Mouse (Mus musculus) MEL (cell line): ENCODE data around the gene Sorl1. TPM values are rescaled to one million over a fixed set of nuclear protein-coding genes. Genes with fewer than 3 reads are reported as not detected.

ENCODE experiments used
- DNase-seq: peaks from one replicate; pipeline ENCODE4 v3.0.0; 2011; ENCODE audit warnings: low read depth, low spot score
- H3K27ac ChIP-seq: 2 replicates; pipeline ENCODE4 v1.5.1; 2012; ENCODE audit warnings: low read depth, mild to moderate bottlenecking, control low read depth, low read length, moderate library complexity; ENCODE audit not compliant: control insufficient read depth
- H3K27me3 ChIP-seq, 2 experiments: fragments of 150-350 bp in 1 of 2; sonication (generic) in 1 of 2; 2 replicates each; pipeline ENCODE4 v1.6.1; 2012; ENCODE audit warnings: low read length in 2 of 2, mild to moderate bottlenecking in 2 of 2, improper control_type of control experiment in 1 of 2, moderate library complexity in 1 of 2; ENCODE audit not compliant: insufficient read depth in 2 of 2, control insufficient read depth in 1 of 2
- H3K36me3 ChIP-seq, 2 experiments: 2 replicates each; pipeline ENCODE4 v1.6.1; 2012 to 2014; ENCODE audit warnings: low read length in 2 of 2, improper control_type of control experiment in 1 of 2, inconsistent platforms in 1 of 2, mild to moderate bottlenecking in 1 of 2; ENCODE audit not compliant: insufficient read depth in 2 of 2, control insufficient read depth in 1 of 2
- H3K4me1 ChIP-seq, 2 experiments: fragments of 150-350 bp in 1 of 2; sonication (generic) in 1 of 2; 2 replicates each; pipeline ENCODE4 v1.6.1; 2012; ENCODE audit warnings: low read length in 2 of 2, improper control_type of control experiment in 1 of 2, mild to moderate bottlenecking in 1 of 2; ENCODE audit not compliant: insufficient read depth in 2 of 2, control insufficient read depth in 1 of 2
- H3K4me3 ChIP-seq, 2 experiments: fragments of 150-350 bp in 1 of 2; sonication (generic) in 1 of 2; 2 replicates each; pipeline ENCODE4 v1.5.1; 2012; ENCODE audit warnings: low read depth in 2 of 2, low read length in 2 of 2, mild to moderate bottlenecking in 2 of 2, moderate library complexity in 2 of 2, control low read depth in 1 of 2, improper control_type of control experiment in 1 of 2; ENCODE audit not compliant: control insufficient read depth in 1 of 2, insufficient read depth in 1 of 2
- H3K79me2 ChIP-seq: 2 replicates; pipeline ENCODE4 v1.6.1; 2012; ENCODE audit warnings: mild to moderate bottlenecking, low read length, moderate library complexity; ENCODE audit not compliant: control insufficient read depth, poor library complexity, insufficient read depth
- H3K9ac ChIP-seq: 2 replicates; pipeline ENCODE4 v1.6.1; 2012; ENCODE audit warnings: low read depth, mild to moderate bottlenecking, control low read depth, low read length, moderate library complexity; ENCODE audit not compliant: control insufficient read depth, poor library complexity, severe bottlenecking
- H3K9me3 ChIP-seq: fragments of 150-350 bp; sonication (generic); replicated peaks from 2 replicates; pipeline ENCODE4 v1.6.1; 2012; ENCODE audit warnings: mild to moderate bottlenecking, low read length, improper control_type of control experiment, moderate library complexity; ENCODE audit not compliant: insufficient read depth
- CHD1 ChIP-seq: IDR thresholded peaks from 2 replicates; pipeline ENCODE4 v1.6.1; 2012; ENCODE audit warnings: low read depth, mild to moderate bottlenecking, inconsistent platforms, low read length, improper control_type of control experiment
- CHD2 ChIP-seq: IDR thresholded peaks from 2 replicates; pipeline ENCODE4 v1.6.1; 2011; ENCODE audit warnings: low read length, improper control_type of control experiment
- ELF1 ChIP-seq: IDR thresholded peaks from 2 replicates; pipeline ENCODE4 v1.6.1; 2014; ENCODE audit warnings: low read depth, mild to moderate bottlenecking, inconsistent platforms, low read length, improper control_type of control experiment, moderate library complexity
- EP300 ChIP-seq, 2 experiments: IDR thresholded peaks; 2 replicates each; pipeline ENCODE4 v1.6.1; 2011; ENCODE audit warnings: improper control_type of control experiment in 2 of 2, low read length in 2 of 2, low read depth in 1 of 2, mild to moderate bottlenecking in 1 of 2
- ETS1 ChIP-seq: IDR thresholded peaks from 2 replicates; pipeline ENCODE4 v1.6.1; 2012; ENCODE audit warnings: low read depth, mild to moderate bottlenecking, inconsistent platforms, low read length, improper control_type of control experiment, moderate library complexity
- GABPA ChIP-seq: IDR thresholded peaks from 2 replicates; pipeline ENCODE4 v1.6.1; 2012; ENCODE audit warnings: low read depth, mild to moderate bottlenecking, inconsistent platforms, low read length, improper control_type of control experiment, moderate library complexity
- HCFC1 ChIP-seq: IDR thresholded peaks from 2 replicates; pipeline ENCODE4 v1.6.1; 2012; ENCODE audit warnings: low read depth, mild to moderate bottlenecking, inconsistent platforms, low read length, improper control_type of control experiment, moderate library complexity
- JUND ChIP-seq: IDR thresholded peaks from 2 replicates; pipeline ENCODE4 v1.6.1; 2011; ENCODE audit warnings: low read depth, mild to moderate bottlenecking, improper control_type of control experiment, low read length
- KAT2A ChIP-seq: conservative IDR thresholded peaks from 2 replicates; pipeline ENCODE4 v1.6.1; 2012; ENCODE audit warnings: low read depth, low read length, improper control_type of control experiment, inconsistent platforms
- MAFK ChIP-seq: IDR thresholded peaks from 2 replicates; pipeline ENCODE4 v1.6.1; 2011; ENCODE audit warnings: low read depth, mild to moderate bottlenecking, low read length, improper control_type of control experiment, borderline replicate concordance
- MAX ChIP-seq: IDR thresholded peaks from 2 replicates; pipeline ENCODE4 v1.6.1; 2011; ENCODE audit warnings: low read length, improper control_type of control experiment
- MAZ ChIP-seq: IDR thresholded peaks from 2 replicates; pipeline ENCODE4 v1.6.1; 2012; ENCODE audit warnings: low read depth, mild to moderate bottlenecking, inconsistent platforms, low read length, improper control_type of control experiment
- MXI1 ChIP-seq: IDR thresholded peaks from 2 replicates; pipeline ENCODE4 v1.6.1; 2011; ENCODE audit warnings: mild to moderate bottlenecking, low read depth, low read length, improper control_type of control experiment
- MYB ChIP-seq: IDR thresholded peaks from 2 replicates; pipeline ENCODE4 v1.6.1; 2011; ENCODE audit warnings: mild to moderate bottlenecking, low read depth, low read length, improper control_type of control experiment
- NELFE ChIP-seq: IDR thresholded peaks from 2 replicates; pipeline ENCODE4 v1.6.1; 2011; ENCODE audit warnings: low read depth, low read length, improper control_type of control experiment
- POLR2A ChIP-seq, 2 experiments: IDR thresholded peaks; 2 replicates each; pipeline ENCODE4 v1.6.1; 2011 to 2012; ENCODE audit warnings: low read length in 2 of 2, mild to moderate bottlenecking in 2 of 2, control low read depth in 1 of 2, improper control_type of control experiment in 1 of 2, low read depth in 1 of 2, moderate library complexity in 1 of 2; ENCODE audit not compliant: control insufficient read depth in 1 of 2, insufficient read depth in 1 of 2, poor library complexity in 1 of 2
- POLR2AphosphoS5 ChIP-seq: IDR thresholded peaks from 2 replicates; pipeline ENCODE4 v1.6.1; 2012; ENCODE audit warnings: low read depth, borderline replicate concordance, mild to moderate bottlenecking, inconsistent platforms, low read length, moderate library complexity, mixed read lengths
- RAD21 ChIP-seq: IDR thresholded peaks from 2 replicates; pipeline ENCODE4 v1.6.1; 2011; ENCODE audit warnings: mild to moderate bottlenecking, low read depth, low read length, improper control_type of control experiment
- SIN3A ChIP-seq: IDR thresholded peaks from 2 replicates; pipeline ENCODE4 v1.6.1; 2012; ENCODE audit warnings: low read length, improper control_type of control experiment, inconsistent platforms
- SMC3 ChIP-seq: IDR thresholded peaks from 2 replicates; pipeline ENCODE4 v1.6.1; 2011; ENCODE audit warnings: low read depth, low read length, improper control_type of control experiment
- TAL1 ChIP-seq: IDR thresholded peaks from 2 replicates; pipeline ENCODE4 v1.6.1; 2012; ENCODE audit warnings: mild to moderate bottlenecking, inconsistent platforms, low read length, moderate library complexity, mixed read lengths
- TBP ChIP-seq: IDR thresholded peaks from 2 replicates; pipeline ENCODE4 v1.8.0; 2011; ENCODE audit warnings: low read depth, low read length, improper control_type of control experiment
- TCF12 ChIP-seq: IDR thresholded peaks from 2 replicates; pipeline ENCODE4 v1.6.1; 2014; ENCODE audit warnings: low read depth, mild to moderate bottlenecking, inconsistent platforms, low read length, improper control_type of control experiment, moderate library complexity
- USF1 ChIP-seq: IDR thresholded peaks from 2 replicates; pipeline ENCODE4 v1.6.1; 2014; ENCODE audit warnings: low read depth, mild to moderate bottlenecking, inconsistent platforms, low read length, improper control_type of control experiment, moderate library complexity
- USF2 ChIP-seq, 2 experiments: IDR thresholded peaks; 2 replicates each; pipeline ENCODE4 v1.6.1; 2011 to 2012; ENCODE audit warnings: improper control_type of control experiment in 2 of 2, low read length in 2 of 2, borderline replicate concordance in 1 of 2, inconsistent platforms in 1 of 2, low read depth in 1 of 2, mild to moderate bottlenecking in 1 of 2; ENCODE audit not compliant: insufficient read depth in 1 of 2
- ZC3H11A ChIP-seq: IDR thresholded peaks from 2 replicates; pipeline ENCODE4 v1.6.1; 2012; ENCODE audit warnings: low read depth, mild to moderate bottlenecking, inconsistent platforms, low read length, improper control_type of control experiment
- ZNF384 ChIP-seq: IDR thresholded peaks from 2 replicates; pipeline ENCODE4 v1.6.1; 2012; ENCODE audit warnings: low read depth, mild to moderate bottlenecking, inconsistent platforms, low read length, improper control_type of control experiment
- polyA plus RNA-seq, 2 experiments: library from polyadenylated mRNA; stranded (reverse) in 1 of 2; unstranded in 1 of 2; fragments of >175 nt in 1 of 2; fragments of >200 nt in 1 of 2; gene quantifications; 2 replicates each; pipeline versions ENCODE4 v1.2.1 to v1.2.4; 2012; ENCODE audit warnings: low replicate concordance in 2 of 2, low read depth in 1 of 2; ENCODE audit not compliant: insufficient read length in 2 of 2, insufficient read depth in 1 of 2, missing spikeins in 1 of 2
- total RNA-seq: library from RNA; depleted of rRNA; stranded (reverse); fragments of 300-350 nt; gene quantifications from 2 replicates; pipeline ENCODE4 v1.2.3, GENCODE M21; 2012

The Sorl1 gene
- total and polyA plus RNA-seq, 3 experiments: not detected

- no peaks in the 10 kb centered on the region for H3K9me3 ChIP-seq
- no peaks in the 10 kb centered on the region for H3K79me2 ChIP-seq
- no peaks in the 10 kb centered on the region for H3K4me1 ChIP-seq
- H3K4me3 ChIP-seq: no peak overlapping the region
- no peak overlapping the region for H3K27ac ChIP-seq
- DNase-seq: no peak
- H3K36me3 ChIP-seq: no peaks in the 10 kb centered on the region
- H3K9ac ChIP-seq: no peak overlapping the region
- H3K27me3 ChIP-seq: no peaks in the 10 kb centered on the region
- TF ChIP-seq NELFE (no peak), TCF12 (no peak), MAFK (no peak), JUND (no peak), USF1 (no peak), TBP (no peak), MXI1 (no peak), POLR2A (IDR thresholded peaks at IDR 0.05; ENCODE audit: control insufficient read depth in 1 of 2, insufficient read depth in 1 of 2, low read depth in 1 of 2, low read length in 2 of 2, poor library complexity in 1 of 2) (no peak), EP300 (IDR thresholded peaks at IDR 0.05; ENCODE audit: low read depth in 1 of 2, low read length in 2 of 2) (no peak), POLR2AphosphoS5 (no peak), HCFC1 (no peak), CHD1 (no peak), ETS1 (no peak), MAZ (no peak), SMC3 (no peak), KAT2A (no peak), CHD2 (no peak), ZC3H11A (no peak), MYB (no peak), TAL1 (no peak)
Observed at GRCm38 (mm10) chr9:41952650-41953204, 171.4 kb downstream of the Sorl1 start.

GRCm38 (mm10) chr9:41951472-41952129, 172.5 kb downstream of the Sorl1 start:
- no peak for DNase-seq
- H3K4me3 ChIP-seq: no peak overlapping the region

More at GRCm38 (mm10) chr9:41951472-41952129, 172.5 kb downstream of the Sorl1 start:
- Histone ChIP-seq H3K36me3 (no peaks in the 10 kb centered on the region), H3K27ac (no peak overlapping the region), H3K9me3 (no peaks in the 10 kb centered on the region), H3K79me2 (no peaks in the 10 kb centered on the region), H3K27me3 (no peaks in the 10 kb centered on the region), H3K4me1 (no peaks in the 10 kb centered on the region), H3K9ac (no peak overlapping the region)
- TF ChIP-seq MYB (no peak), RAD21 (no peak), USF2 (IDR thresholded peaks at IDR 0.05; ENCODE audit: borderline replicate concordance in 1 of 2, insufficient read depth in 1 of 2, low read depth in 1 of 2, low read length in 2 of 2) (no peak), ZNF384 (no peak), MAX (no peak), ELF1 (no peak), POLR2AphosphoS5 (no peak), MAZ (no peak), SIN3A (no peak), GABPA (no peak), ZC3H11A (no peak)
